Mouse (Mus musculus): ENCODE results near the gene Icam2. TPM values are rescaled to one million over a fixed set of nuclear protein-coding genes. Genes with fewer than 3 reads are reported as not detected.
"Not testable (repeated sequence)": the region's sequence is repeated elsewhere in the genome, so short reads cannot be mapped to it uniquely, and the experiment has no call there.

Gene Icam2
- total RNA-seq, 2 experiments from 2014 or later = 2.4 to 3.1 TPM

- DNase-seq (ENCODE audit: low spot score in 2 of 2) = no peak
Observed at GRCm38 (mm10) chr11:106349772-106350171, 38.1 kb downstream of the Icam2 start.

GRCm38 (mm10) chr11:106344910-106345309, 43.0 kb downstream of the Icam2 start:
- no peak for DNase-seq (ENCODE audit: low spot score in 2 of 2)

GRCm38 (mm10) chr11:106340990-106341520, 46.8 kb downstream of the Icam2 start:
- no peak for DNase-seq (ENCODE audit: low spot score in 2 of 2)

GRCm38 (mm10) chr11:106339323-106339722, 48.6 kb downstream of the Icam2 start:
- not testable (repeated sequence) for DNase-seq (ENCODE audit: low spot score in 2 of 2)

- DNase-seq (ENCODE audit: low spot score in 2 of 2) = no peak
Observed at GRCm38 (mm10) chr11:106338870-106339269, 49.0 kb downstream of the Icam2 start.

- DNase-seq (ENCODE audit: low spot score in 2 of 2) = no peak
Observed at GRCm38 (mm10) chr11:106338029-106338428, 49.8 kb downstream of the Icam2 start.

- DNase-seq (ENCODE audit: low spot score in 2 of 2) = no peak
Observed at GRCm38 (mm10) chr11:106334066-106334465, 53.8 kb downstream of the Icam2 start.

GRCm38 (mm10) chr11:106332458-106332857, 55.4 kb downstream of the Icam2 start:
- no peak for DNase-seq (ENCODE audit: low spot score in 2 of 2)

- peak in 1 of 2 experiments; percentile 46 for DNase-seq (ENCODE audit: low spot score in 2 of 2)
Observed at GRCm38 (mm10) chr11:106329682-106330081, 58.2 kb downstream of the Icam2 start.

- DNase-seq (ENCODE audit: low spot score in 2 of 2) = no peak
Observed at GRCm38 (mm10) chr11:106329128-106329527, 58.7 kb downstream of the Icam2 start.

- DNase-seq (ENCODE audit: low spot score in 2 of 2) = no peak
Observed at GRCm38 (mm10) chr11:106328521-106328920, 59.4 kb downstream of the Icam2 start.

Other genes with a start within 250 kb of the Icam2 start
- gene Gm10840, start 227.2 kb downstream of the Icam2 start, total RNA-seq (2021) = 1 to 10 TPM in 1 of 2 experiments, not detected in 1; 1.4 TPM
- 100 to 1,000 TPM; 144 to 147 TPM for gene Limd2, start 227.2 kb downstream of the Icam2 start, total RNA-seq (2021)
- gene Strada, start 185.9 kb downstream of the Icam2 start, total RNA-seq (2021) = 10 to 100 TPM; 26.6 to 29.2 TPM
- gene Ccdc47, start 171.7 kb downstream of the Icam2 start, total RNA-seq (2021) = 100 to 1,000 TPM in 1 of 2 experiments, 10 to 100 TPM in 1; 96.3 to 100 TPM
- gene Ddx42, start 171.1 kb downstream of the Icam2 start, total RNA-seq (2021) = 10 to 100 TPM; 65.8 to 68.2 TPM
- gene Ftsj3, start 132.0 kb downstream of the Icam2 start, total RNA-seq (2021) = 10 to 100 TPM; 26.2 to 31.1 TPM
- gene Psmc5, start 131.9 kb downstream of the Icam2 start, total RNA-seq (2021) = 100 to 1,000 TPM; 189 to 196 TPM
- 10 to 100 TPM; 23.9 to 26.3 TPM for gene Smarcd2, start 115.1 kb downstream of the Icam2 start, total RNA-seq (2021)
- under 1 TPM; 0.13 to 0.15 TPM for gene Tcam1, start 111.4 kb downstream of the Icam2 start, total RNA-seq (2021)
- gene Gh, start 86.2 kb downstream of the Icam2 start, total RNA-seq (2021) = not detected
- not detected for gene Cd79b, start 73.3 kb downstream of the Icam2 start, total RNA-seq (2021)
- under 1 TPM in 1 of 2 experiments, not detected in 1; 0.05 TPM for gene Scn4a, start 34.8 kb downstream of the Icam2 start, total RNA-seq (2021)
- not detected for gene Prr29, start 22.6 kb downstream of the Icam2 start, total RNA-seq (2021)
- 1 to 10 TPM; 10.0 TPM for gene Ern1, start 99.8 kb upstream of the Icam2 start, total RNA-seq (2021)
- 100 to 1,000 TPM; 146 to 158 TPM for gene Tex2, start 225.3 kb upstream of the Icam2 start, total RNA-seq (2021)

Measured in layer of hippocampus, adult 18-20 months (tissue).